Mouse (Mus musculus) induced T-regulatory cell, adult 2 months (primary cell): Measurements from ENCODE around the gene 1700030J22Rik.
A peak's percentile ranks its signal among the peaks of the same experiment; 100 is the strongest.

ENCODE experiments used
- DNase-seq: peaks from one replicate; pipeline ENCODE4 v3.0.0-alpha.2; 2012; ENCODE audit warnings: low read depth

1700030J22Rik gene

DNA sequence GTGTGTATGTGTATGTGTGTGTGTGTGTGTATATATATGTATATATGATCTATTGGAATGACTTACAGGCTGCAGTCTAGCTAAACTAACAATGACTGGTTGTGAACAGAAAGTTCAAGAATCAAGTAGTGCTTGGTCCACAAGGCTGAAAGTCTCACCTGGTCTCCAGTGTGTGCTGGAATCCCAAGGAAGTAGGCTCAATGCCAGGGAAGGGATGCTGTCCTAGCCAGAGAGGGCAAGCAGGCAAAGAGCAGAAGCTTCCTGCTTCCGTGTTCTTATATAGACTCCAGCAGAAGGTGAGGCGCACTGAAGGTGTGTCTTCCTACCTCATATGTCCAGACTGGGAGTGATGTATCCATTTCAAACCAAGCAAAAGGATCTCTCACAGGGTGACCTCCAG, 27.0 kb downstream of the 1700030J22Rik start:
- DNase-seq = no peak

DNA sequence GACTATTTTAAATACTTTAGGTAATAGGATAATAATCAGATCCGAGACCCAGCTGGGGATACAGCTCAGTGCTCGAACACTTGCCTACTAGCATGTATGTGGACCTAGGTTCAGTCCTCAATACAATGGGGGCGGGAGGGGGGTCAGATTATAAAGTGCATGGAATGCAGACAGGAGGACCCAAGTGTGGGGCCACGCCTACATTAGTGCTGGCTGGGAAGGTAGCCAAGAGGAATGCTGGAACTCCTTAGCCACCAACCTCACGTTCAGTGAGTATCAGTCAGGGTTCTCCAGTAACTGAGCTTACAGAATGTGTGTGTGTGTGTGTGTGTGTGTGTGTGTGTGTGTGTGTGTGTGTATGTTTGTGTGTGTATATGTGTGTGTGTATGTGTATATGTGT, 27.4 kb downstream of the 1700030J22Rik start:
- no peak for DNase-seq

DNA sequence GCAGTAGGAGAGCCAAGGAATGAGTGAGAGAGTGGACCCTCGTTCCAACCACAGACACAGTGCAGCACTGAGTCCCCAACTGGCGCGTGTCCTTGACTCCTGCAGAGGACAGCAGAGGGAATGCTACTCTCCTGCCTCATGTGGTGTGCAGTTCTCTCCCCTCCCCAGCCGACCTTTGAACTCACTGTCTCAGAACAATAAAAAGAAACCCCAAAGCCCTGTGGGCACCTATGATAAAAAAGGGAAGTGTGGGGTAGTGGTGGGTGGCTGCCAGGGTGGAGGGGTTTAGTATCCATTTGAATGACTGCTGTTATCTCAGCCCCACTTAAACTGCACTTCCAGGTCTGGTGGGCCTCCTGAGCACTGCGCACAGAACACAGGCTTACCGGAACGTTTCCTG, 31.2 kb downstream of the 1700030J22Rik start:
- DNase-seq = no peak

DNA sequence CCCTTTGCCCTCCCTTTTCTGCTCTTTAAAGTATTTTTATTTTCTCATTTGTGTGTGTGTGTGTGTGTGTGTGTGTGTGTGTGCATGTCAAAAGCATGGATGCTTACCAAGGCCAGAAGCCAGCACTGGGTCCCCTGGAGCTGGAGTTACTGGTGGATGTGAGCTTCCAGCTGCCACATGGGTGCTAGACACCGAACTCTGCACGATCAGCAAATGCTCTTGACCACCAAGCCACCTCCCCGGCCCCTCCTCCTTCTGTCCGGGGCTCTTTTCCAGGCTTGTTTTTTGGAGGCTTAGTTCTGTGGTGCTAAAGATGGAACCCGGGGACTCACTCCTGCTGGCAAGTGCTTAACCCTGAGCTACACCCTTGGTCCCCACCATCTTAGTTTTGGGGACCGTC, 31.9 kb downstream of the 1700030J22Rik start:
- DNase-seq = no peak

DNA sequence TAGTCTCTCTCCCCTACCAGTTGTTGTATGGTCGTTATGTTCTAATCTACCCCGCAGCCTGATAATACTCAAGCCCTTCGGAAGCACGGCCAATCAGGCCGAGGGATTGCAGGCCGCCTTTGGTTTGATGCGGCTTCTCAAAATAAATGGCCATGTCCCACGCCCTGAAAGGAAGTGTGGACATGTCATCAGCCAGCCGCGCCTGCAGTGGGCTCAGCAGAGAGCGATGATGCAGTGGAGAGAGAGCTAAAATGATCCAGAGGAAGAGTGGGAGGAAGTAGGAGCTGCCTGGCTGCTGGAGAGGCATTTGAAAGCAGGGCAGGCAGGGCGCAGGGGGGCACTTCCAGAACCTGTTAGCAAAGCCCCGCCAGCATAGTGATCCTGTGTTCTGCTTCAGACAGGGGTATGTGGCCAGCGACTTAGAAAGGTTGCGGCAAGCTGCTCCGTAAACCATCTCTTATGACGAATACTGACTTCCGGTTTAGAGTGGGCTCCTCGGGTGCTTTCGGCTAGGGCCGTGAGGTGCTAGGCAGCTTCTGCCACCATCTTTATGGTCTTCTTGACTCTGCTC, 32.4 kb downstream of the 1700030J22Rik start:
- peak; percentile 76 for DNase-seq

DNA sequence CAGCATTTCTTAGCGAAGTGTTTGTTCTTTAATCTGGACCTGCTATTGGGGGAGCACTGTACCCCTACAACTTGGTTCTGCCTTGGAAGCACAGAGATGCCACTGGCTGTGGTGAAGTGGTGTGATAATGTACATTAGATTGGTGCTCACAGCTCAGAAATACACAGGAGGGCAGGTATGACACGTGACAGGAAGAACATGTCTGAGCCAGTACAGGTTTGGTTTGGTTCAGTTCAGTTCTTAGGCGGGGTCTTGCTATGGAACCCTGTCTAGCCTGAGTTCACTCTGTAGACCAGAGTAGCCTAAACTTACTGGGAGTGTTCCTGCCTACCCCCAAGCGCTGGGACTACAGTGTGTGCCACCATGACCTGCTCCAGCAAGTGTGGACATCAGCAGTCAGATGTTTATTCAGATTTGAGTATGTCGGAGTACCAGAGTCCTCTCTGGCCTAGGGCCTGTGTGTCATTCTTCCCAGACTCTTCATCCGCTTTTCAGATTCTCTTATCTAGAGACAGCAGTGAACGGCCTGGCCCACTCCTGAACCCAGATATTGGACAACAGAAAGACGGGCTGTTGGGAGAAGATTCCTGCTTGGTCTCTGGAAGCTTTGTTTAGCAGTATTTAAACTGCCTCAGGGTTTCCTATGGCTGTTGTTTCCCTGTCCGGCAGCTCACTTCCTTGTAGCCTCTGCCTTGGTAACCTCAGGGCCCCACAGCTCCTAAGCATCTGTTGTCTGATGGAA, 33.4 kb downstream of the 1700030J22Rik start:
- DNase-seq = peak; percentile 42

DNA sequence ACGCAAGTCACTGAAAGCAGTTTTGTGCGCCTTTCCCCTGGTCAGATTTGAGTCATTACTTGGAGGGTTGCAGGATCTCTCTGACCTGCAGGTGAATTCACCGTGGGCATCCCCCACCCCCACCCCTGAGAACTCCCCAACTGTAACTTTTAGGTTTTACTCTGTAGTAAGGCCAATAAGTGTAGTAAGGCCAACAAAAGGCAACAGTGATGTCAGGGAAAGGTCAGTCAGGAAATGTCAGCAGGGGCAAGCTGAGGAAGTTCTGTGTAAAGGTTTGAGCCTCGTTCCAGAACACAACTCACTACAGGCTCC, 34.4 kb downstream of the 1700030J22Rik start:
- DNase-seq = no peak

DNA sequence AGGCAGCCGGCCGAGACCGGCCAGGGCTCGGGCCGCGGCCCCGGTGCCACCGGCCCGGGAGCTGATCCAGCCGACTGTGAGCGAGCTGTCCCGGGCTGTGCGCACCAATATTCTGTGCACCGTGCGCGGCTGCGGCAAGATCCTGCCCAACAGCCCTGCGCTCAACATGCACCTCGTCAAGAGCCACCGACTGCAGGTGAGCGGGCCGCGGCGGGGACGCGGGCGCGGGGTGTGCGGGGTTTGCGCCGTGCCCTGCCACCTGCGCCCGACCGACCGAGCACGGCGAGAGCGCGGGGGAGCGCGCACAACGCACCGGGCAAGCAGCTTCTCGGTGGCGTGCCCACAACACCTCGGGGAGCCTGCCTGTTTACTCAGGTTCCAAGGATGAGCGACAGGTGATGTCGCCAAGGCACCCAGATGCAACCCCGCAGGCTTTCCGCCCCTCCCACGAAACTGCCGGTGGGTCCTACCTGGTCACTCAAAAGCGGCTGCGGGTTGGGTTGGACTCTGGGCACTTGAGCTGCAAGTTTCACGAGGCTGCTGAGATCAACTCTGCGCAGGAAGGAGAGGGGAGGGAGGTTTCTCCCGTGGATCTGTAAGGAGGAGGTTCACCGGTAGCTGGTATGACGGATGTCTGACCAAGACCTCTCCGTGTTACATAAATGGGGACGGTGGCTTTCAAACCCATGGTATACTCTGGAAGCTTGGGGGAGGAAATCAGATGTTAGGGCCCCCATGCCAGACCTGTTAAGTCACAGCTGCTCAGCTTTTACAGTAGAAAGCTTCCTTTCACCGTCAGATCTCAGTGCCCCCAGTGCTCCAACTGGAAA, 35.0 kb downstream of the 1700030J22Rik start:
- DNase-seq = peak; percentile 71

DNA sequence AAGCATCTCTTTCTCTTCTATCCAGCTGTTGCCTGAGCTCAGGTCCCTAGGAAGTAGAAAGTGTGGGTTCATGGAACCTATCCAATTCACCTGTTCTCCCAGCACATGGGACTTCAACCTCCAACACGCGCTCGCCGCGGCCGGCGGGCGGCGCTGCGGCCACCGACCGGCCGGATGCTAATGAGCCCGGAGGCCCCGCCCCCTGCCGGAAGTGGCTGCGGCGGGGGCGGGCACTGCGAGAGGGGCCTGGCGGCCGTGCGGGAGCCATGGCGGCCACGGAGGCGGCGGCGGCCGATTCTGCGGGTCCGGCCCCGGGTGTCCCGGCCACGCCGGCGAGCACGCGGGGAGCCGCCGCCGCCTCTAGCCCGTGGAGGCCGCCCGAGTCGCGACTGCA, 35.6 kb downstream of the 1700030J22Rik start, which contains the start of gene Atmin:
Atmin (plus strand) TSS at position 233 of the 394 bp plus-strand sequence.
- peak; percentile 90 for DNase-seq

DNA sequence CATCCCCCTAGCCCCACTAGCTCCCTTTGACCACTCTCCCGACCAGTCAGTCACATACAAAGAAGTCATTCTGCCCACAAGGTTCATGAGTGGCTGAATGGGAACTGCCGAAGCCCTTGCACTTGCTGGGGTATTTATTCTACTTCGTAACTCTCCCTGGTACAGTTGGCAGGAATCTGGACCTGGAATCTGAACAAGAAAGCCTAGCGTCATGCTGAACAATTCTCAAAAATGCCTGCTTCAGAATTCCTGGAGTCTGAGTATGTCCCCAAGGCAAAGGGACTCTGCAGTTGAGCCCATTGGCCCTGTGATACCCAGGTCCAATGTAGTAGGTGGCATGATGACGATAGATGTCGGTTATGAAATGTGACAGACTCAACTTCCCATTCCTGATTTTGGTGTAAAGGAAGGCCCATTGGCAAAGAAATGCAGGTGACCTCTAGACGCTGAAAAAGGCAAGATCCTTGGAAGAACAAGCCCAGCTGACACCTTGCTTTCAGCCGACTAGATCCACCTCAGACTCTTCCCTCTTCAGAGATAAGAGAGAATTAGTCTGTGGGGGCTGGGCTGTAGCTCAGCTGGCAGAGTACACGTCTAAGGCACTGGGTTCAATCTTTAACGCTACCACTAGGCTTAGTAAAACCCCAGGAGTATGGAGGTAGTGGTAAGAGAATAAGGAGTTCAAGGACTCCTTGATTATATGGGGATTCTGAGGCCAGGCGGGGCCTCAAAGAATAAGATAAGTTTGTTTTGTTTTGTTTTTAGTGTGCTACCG, 36.3 kb downstream of the 1700030J22Rik start:
- DNase-seq = no peak

DNA sequence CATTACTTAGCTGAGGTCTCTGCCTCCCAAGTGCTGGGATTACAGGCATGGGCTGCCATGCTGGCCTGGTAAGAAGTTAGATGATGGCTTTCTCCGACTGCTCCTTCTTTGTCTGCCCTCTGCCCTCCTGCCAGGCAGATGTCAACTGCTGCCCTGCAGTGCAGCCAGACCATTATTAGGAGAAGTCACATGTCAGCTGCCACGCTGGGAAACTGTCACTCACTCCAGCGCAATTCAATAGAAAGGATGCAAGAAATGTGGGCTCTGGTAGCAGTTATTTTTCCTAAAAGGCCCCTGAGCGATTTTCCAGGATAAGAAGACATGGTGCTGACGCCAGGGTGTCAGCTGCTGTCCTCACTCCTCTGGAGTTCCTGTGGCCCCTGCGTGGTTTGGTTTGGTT, 43.3 kb downstream of the 1700030J22Rik start:
- no peak for DNase-seq

DNA sequence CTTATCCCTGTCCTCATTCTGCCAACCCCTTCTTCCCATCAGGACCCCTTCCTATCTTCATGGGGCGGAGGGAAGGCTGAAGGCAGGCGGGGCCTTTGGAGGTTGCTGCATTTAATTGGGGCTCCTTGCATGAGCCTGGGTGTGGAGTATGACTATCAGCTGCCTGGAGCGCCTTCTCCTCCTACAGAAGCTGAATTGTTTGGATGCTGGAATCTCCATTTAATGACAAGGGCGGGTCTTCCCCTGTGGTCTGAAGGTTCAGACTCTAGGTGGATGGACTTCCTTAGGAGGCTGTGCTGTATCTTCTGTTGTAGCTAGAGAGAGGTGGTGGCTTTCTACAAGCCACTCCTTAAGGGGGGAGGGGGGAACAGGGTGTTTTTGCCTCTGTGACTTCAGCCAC, 43.8 kb downstream of the 1700030J22Rik start:
- no peak for DNase-seq

DNA sequence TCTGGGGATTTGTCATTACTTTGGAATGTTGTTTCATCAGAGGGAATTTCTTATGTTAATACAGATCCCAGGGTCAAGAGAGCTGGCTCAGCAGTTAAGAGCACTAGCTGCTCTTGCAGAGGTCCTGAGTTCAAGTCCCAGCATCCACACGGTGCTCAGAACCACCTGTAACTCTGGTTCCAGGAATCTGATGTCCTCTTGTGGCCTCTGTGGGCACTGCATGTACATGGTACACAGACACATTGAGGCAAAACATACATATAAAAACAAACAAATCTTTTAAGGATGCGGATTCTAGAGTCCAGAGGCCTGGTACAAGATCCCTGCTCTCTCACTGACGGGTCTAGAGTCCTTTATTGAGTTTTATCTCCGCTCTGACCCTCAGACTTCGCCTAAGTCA, 50.2 kb downstream of the 1700030J22Rik start:
- peak; percentile 34 for DNase-seq

DNA sequence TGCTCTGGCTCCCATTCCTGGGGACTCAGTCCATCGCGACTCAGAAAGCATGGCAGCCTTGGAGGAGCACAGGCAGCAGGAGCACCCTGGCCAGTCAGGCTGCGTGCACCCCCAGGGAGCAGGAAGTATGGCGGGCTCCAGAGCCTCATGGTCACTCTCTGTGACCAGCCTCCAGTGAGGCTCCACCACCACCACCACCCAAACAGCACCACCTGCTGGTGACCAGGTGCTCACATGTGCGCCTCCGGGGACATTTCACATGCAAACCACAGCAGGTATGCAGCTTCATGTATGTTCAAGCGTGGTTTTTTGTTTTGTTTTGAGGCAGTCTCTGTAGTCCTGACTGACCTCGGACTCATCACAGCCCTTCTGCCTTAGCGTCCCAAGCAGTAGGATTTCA, 50.9 kb downstream of the 1700030J22Rik start:
- DNase-seq = peak; percentile 72

DNA sequence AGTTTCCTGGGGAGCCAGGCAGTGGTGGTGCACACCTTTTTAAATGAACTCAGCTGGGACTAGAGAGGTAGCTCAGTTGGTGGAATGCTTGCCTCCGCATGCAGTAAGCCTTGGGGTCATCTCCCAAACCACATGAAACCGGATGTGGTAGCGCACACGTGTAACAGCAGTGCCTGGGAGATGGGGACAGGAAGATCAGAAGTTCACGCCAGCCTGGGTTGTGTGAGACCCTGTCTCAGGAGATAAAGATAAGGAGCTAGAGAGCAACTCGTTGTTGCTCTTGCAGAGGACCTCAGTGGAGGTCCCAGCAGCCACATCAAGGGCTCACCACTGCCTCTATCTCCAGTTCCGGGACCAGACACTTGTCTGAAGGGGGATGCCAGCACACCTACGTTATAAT, 55.2 kb downstream of the 1700030J22Rik start:
- peak; percentile 75 for DNase-seq

DNA sequence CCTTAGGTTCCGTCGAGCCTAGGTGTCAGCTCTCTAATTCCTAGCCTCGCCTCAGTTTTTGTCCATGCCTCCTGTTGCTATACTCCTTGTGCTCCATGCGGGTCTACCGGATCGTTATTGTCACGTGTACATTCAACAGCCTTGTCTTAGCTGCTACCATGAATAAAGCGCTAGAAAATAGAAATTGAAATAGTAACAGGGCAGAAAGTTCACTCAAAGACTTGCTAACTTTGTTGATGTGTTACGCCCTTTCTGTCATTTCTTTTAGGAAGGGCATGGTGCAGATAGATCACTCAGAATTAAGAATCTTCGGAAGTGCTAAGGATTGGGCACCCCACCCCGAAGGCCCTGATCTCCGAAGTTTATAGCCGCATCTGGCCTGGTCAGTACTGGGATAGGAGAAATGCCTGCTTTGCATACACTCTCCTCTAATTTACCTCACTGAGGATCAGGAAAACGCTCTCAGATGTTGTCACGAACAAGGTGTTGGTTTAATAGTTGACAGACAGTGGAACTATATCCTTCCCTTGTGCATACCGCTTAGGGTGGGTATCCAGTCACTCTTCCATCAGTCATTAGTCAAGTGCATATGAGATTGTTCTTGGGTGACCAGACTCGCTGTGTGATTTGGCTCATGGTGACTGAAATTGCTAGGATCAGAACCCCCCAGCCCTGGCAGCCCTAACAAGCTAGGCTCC, 56.5 kb downstream of the 1700030J22Rik start:
- no peak for DNase-seq

DNA sequence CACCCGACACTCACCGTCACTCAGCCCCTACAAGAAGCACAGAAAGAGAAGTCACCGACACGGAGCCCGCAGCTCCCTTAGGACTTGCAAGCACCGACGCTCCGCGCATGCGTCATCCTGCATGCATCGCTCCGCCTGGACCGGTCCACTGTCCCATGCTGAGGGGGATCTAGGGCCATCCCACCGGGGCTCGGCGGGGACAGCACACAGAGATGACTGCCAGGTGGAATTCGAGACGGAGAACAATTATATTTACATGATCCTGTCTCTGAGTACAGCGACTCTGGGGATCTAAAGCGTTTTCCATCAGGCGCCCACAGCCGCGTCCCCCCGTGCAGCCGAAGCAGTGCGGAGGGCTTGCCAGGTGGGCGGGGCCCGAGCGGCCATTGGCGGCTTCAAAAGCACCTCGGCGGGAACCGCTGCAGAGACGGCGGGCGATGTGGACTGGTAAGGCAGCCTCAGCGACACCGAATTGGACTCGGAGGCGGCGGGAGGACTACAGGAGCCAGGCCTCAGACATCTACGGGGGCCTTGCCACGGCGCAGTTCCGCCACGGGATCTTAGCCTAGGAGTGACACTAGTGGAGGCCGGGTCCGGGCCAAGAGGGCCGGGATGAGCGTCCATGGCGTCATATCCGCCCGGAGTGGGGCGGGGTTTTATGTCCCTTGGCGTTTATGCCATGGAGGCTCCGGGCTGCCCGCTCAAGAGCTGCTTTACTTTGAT, 57.3 kb downstream of the 1700030J22Rik start, which contains the start of the genes Cmc2 and Cenpn:
Cmc2 (minus strand) TSS at position 119 of the 723 bp plus-strand sequence.
Cenpn (plus strand) TSS at position 394 of the 723 bp plus-strand sequence.
- peak; percentile 99 for DNase-seq

DNA sequence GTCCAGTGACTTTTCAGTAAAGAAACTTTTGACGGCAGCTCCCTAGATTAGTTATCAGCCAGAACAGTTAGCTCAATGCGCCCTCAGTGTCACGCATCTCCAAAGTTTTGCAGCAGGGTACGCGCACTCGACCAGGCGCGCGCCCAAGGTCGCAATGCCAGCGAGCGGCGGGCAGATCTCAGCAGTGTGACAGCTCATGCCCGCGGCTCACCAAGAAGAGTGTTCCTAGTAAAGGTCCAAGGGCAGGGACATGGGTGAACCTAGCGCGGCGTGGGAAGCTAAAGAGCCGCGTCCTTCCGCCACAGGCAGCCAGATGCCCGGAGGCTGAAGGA, 57.8 kb downstream of the 1700030J22Rik start:
- no peak for DNase-seq
